ENCODE assay signal across 31 mouse cellular contexts in the genomic region with DNA sequence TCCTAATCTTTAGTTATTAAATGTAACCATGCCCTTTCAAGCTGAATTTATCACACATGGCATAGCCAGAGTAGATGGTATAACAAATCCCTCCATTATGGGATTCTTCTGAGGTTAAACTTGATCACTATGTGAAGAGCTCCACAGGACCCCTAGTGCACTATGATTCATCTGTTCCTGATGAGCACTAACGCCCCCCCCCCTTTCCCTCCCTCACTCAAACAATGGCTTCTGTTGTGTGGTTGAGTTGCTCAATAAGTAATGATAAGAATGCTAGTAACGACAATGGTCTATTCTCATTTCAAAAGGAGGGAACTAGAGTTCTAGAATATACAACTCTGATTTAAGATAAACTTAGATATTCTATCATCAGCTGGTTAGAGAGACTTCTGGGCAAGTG.
"Had no signal": no experiment of that assay in that cellular context is flagged by ENCODE, and none has a peak within 500 bp of the region (broad histone marks: within the 10 kb centered on the region; RNA-seq: fewer than 3 reads in every experiment).

No protein-coding gene starts in this region.

- H3K27ac ChIP-seq: limb, embryonic 10.5 days; limb, embryonic 12.5 days; limb, embryonic 13.5 days; limb, embryonic 15.5 days; liver, embryonic 12.5 days; liver, embryonic 13.5 days; liver, embryonic 14.5 days; liver, embryonic 15.5 days; lung, embryonic 15.5 days; macrophage; midbrain, embryonic 10.5 days; midbrain, embryonic 12.5 days; midbrain, embryonic 13.5 days; midbrain, embryonic 15.5 days had no signal

- ATAC-seq: liver, embryonic 12.5 days; liver, postnatal 0 days; lung, postnatal 0 days; midbrain, embryonic 13.5 days; midbrain, embryonic 15.5 days; midbrain, embryonic 16.5 days had no signal

- H3K4me3 ChIP-seq: limb, embryonic 10.5 days; limb, embryonic 12.5 days; limb, embryonic 13.5 days; limb, embryonic 15.5 days; liver, embryonic 12.5 days; liver, embryonic 13.5 days; liver, embryonic 15.5 days; lung, embryonic 15.5 days; megakaryocyte, embryonic 14.5 days; midbrain, embryonic 10.5 days; midbrain, embryonic 12.5 days; midbrain, embryonic 13.5 days; midbrain, embryonic 15.5 days; myocyte had no signal

- H3K9ac ChIP-seq: limb, embryonic 12.5 days; limb, embryonic 13.5 days; limb, embryonic 15.5 days; liver, embryonic 12.5 days; liver, embryonic 13.5 days; liver, embryonic 14.5 days; liver, embryonic 15.5 days; liver, postnatal 0 days; lung, embryonic 14.5 days; lung, embryonic 15.5 days; midbrain, embryonic 12.5 days; midbrain, embryonic 13.5 days; midbrain, embryonic 15.5 days had no signal

- H3K4me1 ChIP-seq: limb, embryonic 10.5 days; limb, embryonic 12.5 days; limb, embryonic 13.5 days; limb, embryonic 15.5 days; liver, embryonic 12.5 days; liver, embryonic 13.5 days; liver, embryonic 15.5 days; lung, embryonic 15.5 days; megakaryocyte, embryonic 14.5 days; midbrain, embryonic 15.5 days had no signal

- DNase-seq: left cerebral cortex, postnatal 4 days; liver; liver, embryonic 13.5 days; liver, postnatal 0 days; lung, adult 18-20 months; lung, adult 2 months; lung, embryonic 14.5 days; lung, postnatal 10 days; lung, postnatal 14 days; lung, postnatal 36 days; lung, postnatal 4 days; midbrain, embryonic 14.5 days had no signal

- H3K4me2 ChIP-seq: limb, embryonic 12.5 days; limb, embryonic 13.5 days; limb, embryonic 15.5 days; liver, embryonic 11.5 days; liver, embryonic 12.5 days; liver, embryonic 13.5 days; liver, embryonic 15.5 days; lung, embryonic 14.5 days; lung, embryonic 15.5 days; midbrain, embryonic 11.5 days; midbrain, embryonic 12.5 days; midbrain, embryonic 13.5 days; midbrain, embryonic 15.5 days had no signal

- H3K27me3 ChIP-seq: limb, embryonic 13.5 days; limb, embryonic 15.5 days; liver, embryonic 12.5 days; liver, embryonic 13.5 days; liver, embryonic 15.5 days; lung, embryonic 15.5 days; megakaryocyte, embryonic 14.5 days; midbrain, embryonic 12.5 days; midbrain, embryonic 13.5 days; midbrain, embryonic 15.5 days had no signal

- H3K36me3 ChIP-seq: limb, embryonic 10.5 days; limb, embryonic 12.5 days; limb, embryonic 13.5 days; limb, embryonic 15.5 days; liver, embryonic 12.5 days; liver, embryonic 13.5 days; liver, embryonic 15.5 days; lung, embryonic 15.5 days; midbrain, embryonic 10.5 days; midbrain, embryonic 12.5 days; midbrain, embryonic 13.5 days; midbrain, embryonic 15.5 days had no signal

- H3K9me3 ChIP-seq: limb, embryonic 10.5 days; limb, embryonic 12.5 days; limb, embryonic 13.5 days; limb, embryonic 15.5 days; liver, embryonic 12.5 days; liver, embryonic 13.5 days; liver, embryonic 15.5 days; lung, embryonic 15.5 days; megakaryocyte, embryonic 14.5 days; midbrain, embryonic 10.5 days; midbrain, embryonic 12.5 days; midbrain, embryonic 13.5 days; midbrain, embryonic 15.5 days had no signal
